Mouse (Mus musculus): ENCODE data around the gene Aldh8a1. TPM values are rescaled to one million over a fixed set of nuclear protein-coding genes. Genes with fewer than 3 reads are reported as not detected.

Aldh8a1 gene
- polyA plus RNA-seq, 1 experiment from 2014 or later = not detected

GRCm38 (mm10) chr10:21420457-21421424 lies 43.6 kb downstream of the Aldh8a1 start:
- no peak overlapping the region for H3K9ac ChIP-seq (replicated peaks)
- H3K9me3 ChIP-seq = no peaks in the 10 kb centered on the region
- 74% methylated on average over 24 of the region's 24 CpGs for WGBS
- no peak overlapping the region for H3K4me2 ChIP-seq
- H3K27ac ChIP-seq = no peak overlapping the region
- no peak for ATAC-seq (ENCODE audit: insufficient number of reproducible peaks, insufficient read depth, low FRiP score, low TSS enrichment, low read depth)
- no peaks in the 10 kb centered on the region for H3K4me1 ChIP-seq (replicated peaks)
- H3K4me3 ChIP-seq (replicated peaks) = no peak overlapping the region
- H3K27me3 ChIP-seq = no peaks in the 10 kb centered on the region
- H3K36me3 ChIP-seq = no peaks in the 10 kb centered on the region

- WGBS = 76% methylated on average over 3 of the region's 3 CpGs
- ATAC-seq (ENCODE audit: insufficient number of reproducible peaks, insufficient read depth, low FRiP score, low TSS enrichment, low read depth) = no peak
- Histone ChIP-seq H3K9ac (replicated peaks) (no peak overlapping the region), H3K4me2 (no peak overlapping the region), H3K36me3 (no peaks in the 10 kb centered on the region), H3K9me3 (no peaks in the 10 kb centered on the region), H3K27me3 (no peaks in the 10 kb centered on the region), H3K27ac (no peak overlapping the region), H3K4me3 (replicated peaks) (no peak overlapping the region), H3K4me1 (replicated peaks) (no peaks in the 10 kb centered on the region)
These were observed 49.4 kb downstream of the Aldh8a1 start for GRCm38 (mm10) chr10:21426515-21426914.

GRCm38 (mm10) chr10:21427996-21428395 lies 50.9 kb downstream of the Aldh8a1 start:
- H3K9ac ChIP-seq (replicated peaks) = no peak overlapping the region
- ATAC-seq (ENCODE audit: insufficient number of reproducible peaks, insufficient read depth, low FRiP score, low TSS enrichment, low read depth) = no peak

GRCm38 (mm10) chr10:21439268-21439667 lies 62.2 kb downstream of the Aldh8a1 start:
- H3K4me1 ChIP-seq (replicated peaks) = peaks cover 12% of the 10 kb centered on the region
- no peak for ATAC-seq (ENCODE audit: insufficient number of reproducible peaks, insufficient read depth, low FRiP score, low TSS enrichment, low read depth)
- no peaks in the 10 kb centered on the region for H3K27me3 ChIP-seq
- no peak overlapping the region for H3K9ac ChIP-seq (replicated peaks)
- 88% methylated on average over 1 of the region's 1 CpGs for WGBS
- H3K4me3 ChIP-seq (replicated peaks) = no peak overlapping the region
- H3K4me2 ChIP-seq = no peak overlapping the region
- no peaks in the 10 kb centered on the region for H3K36me3 ChIP-seq
- H3K9me3 ChIP-seq = no peaks in the 10 kb centered on the region
- no peak overlapping the region for H3K27ac ChIP-seq

More at GRCm38 (mm10) chr10:21427996-21428395, 50.9 kb downstream of the Aldh8a1 start:
- no peaks in the 10 kb centered on the region for H3K9me3 ChIP-seq
- no peaks in the 10 kb centered on the region for H3K4me1 ChIP-seq (replicated peaks)
- H3K27me3 ChIP-seq = no peaks in the 10 kb centered on the region
- no peak overlapping the region for H3K4me2 ChIP-seq
- 70% methylated on average over 6 of the region's 6 CpGs for WGBS
- no peak overlapping the region for H3K4me3 ChIP-seq (replicated peaks)
- H3K27ac ChIP-seq = no peak overlapping the region
- no peaks in the 10 kb centered on the region for H3K36me3 ChIP-seq

- ATAC-seq (ENCODE audit: insufficient number of reproducible peaks, insufficient read depth, low FRiP score, low TSS enrichment, low read depth) = no peak
- Histone ChIP-seq H3K4me1 (replicated peaks) (peaks cover 14% of the 10 kb centered on the region), H3K27me3 (no peaks in the 10 kb centered on the region), H3K36me3 (no peaks in the 10 kb centered on the region), H3K27ac (no peak overlapping the region), H3K9me3 (no peaks in the 10 kb centered on the region), H3K9ac (replicated peaks) (no peak overlapping the region), H3K4me3 (replicated peaks) (no peak overlapping the region), H3K4me2 (no peak overlapping the region)
- 31% methylated on average over 4 of the region's 4 CpGs for WGBS
These were observed 63.9 kb downstream of the Aldh8a1 start for GRCm38 (mm10) chr10:21441020-21441419.

- WGBS = 76% methylated on average over 4 of the region's 4 CpGs
- Histone ChIP-seq H3K36me3 (no peaks in the 10 kb centered on the region), H3K9me3 (no peaks in the 10 kb centered on the region), H3K9ac (replicated peaks) (no peak overlapping the region), H3K4me1 (replicated peaks) (peaks cover 14% of the 10 kb centered on the region), H3K27me3 (no peaks in the 10 kb centered on the region), H3K4me3 (replicated peaks) (no peak overlapping the region), H3K27ac (no peak overlapping the region), H3K4me2 (no peak overlapping the region)
- no peak for ATAC-seq (ENCODE audit: insufficient number of reproducible peaks, insufficient read depth, low FRiP score, low TSS enrichment, low read depth)
These were observed 64.6 kb downstream of the Aldh8a1 start for GRCm38 (mm10) chr10:21441690-21442089.

- WGBS = 34% methylated on average over 8 of the region's 8 CpGs
- Histone ChIP-seq H3K36me3 (no peaks in the 10 kb centered on the region), H3K27me3 (no peaks in the 10 kb centered on the region), H3K4me2 (no peak overlapping the region), H3K9me3 (no peaks in the 10 kb centered on the region), H3K9ac (replicated peaks) (no peak overlapping the region), H3K4me3 (replicated peaks) (no peak overlapping the region), H3K27ac (no peak overlapping the region), H3K4me1 (replicated peaks) (peaks cover 14% of the 10 kb centered on the region)
- no peak for ATAC-seq (ENCODE audit: insufficient number of reproducible peaks, insufficient read depth, low FRiP score, low TSS enrichment, low read depth)
These were observed 66.7 kb downstream of the Aldh8a1 start for GRCm38 (mm10) chr10:21443646-21444324.

GRCm38 (mm10) chr10:21444410-21444809 lies 67.3 kb downstream of the Aldh8a1 start:
- no peaks in the 10 kb centered on the region for H3K36me3 ChIP-seq
- no peaks in the 10 kb centered on the region for H3K9me3 ChIP-seq
- no peak overlapping the region for H3K4me2 ChIP-seq
- ATAC-seq (ENCODE audit: insufficient number of reproducible peaks, insufficient read depth, low FRiP score, low TSS enrichment, low read depth) = no peak
- 77% methylated on average over 9 of the region's 9 CpGs for WGBS
- H3K27me3 ChIP-seq = no peaks in the 10 kb centered on the region
- peaks cover 14% of the 10 kb centered on the region for H3K4me1 ChIP-seq (replicated peaks)
- no peak overlapping the region for H3K27ac ChIP-seq
- no peak overlapping the region for H3K9ac ChIP-seq (replicated peaks)
- H3K4me3 ChIP-seq (replicated peaks) = no peak overlapping the region

Other genes starting within 250 kb of the Aldh8a1 start
- 7.5 and 8.8 TPM in 2 replicates for gene Myb, start 216.3 kb upstream of the Aldh8a1 start, polyA plus RNA-seq (2016; fragmentation: Nextera tagmentation; extraction: Ambion mirVana)
- gene Hbs1l, start 81.3 kb upstream of the Aldh8a1 start, polyA plus RNA-seq (2016; fragmentation: Nextera tagmentation; extraction: Ambion mirVana) = 111 and 117 TPM in 2 replicates
- not detected in 2 replicates for gene 1700020N01Rik, start 215.9 kb downstream of the Aldh8a1 start, polyA plus RNA-seq (2016; fragmentation: Nextera tagmentation; extraction: Ambion mirVana)

Data from limb, embryonic 12.5 days (tissue).